Mouse (Mus musculus) brain, embryonic 14.5 days (tissue): ENCODE results near the gene Mdp1.

Experiments
- CTCF ChIP-seq: fragments of 200-500 bp; IDR thresholded peaks from 2 replicates; pipeline ENCODE4 v1.5.1; 2012; ENCODE audit warnings: inconsistent platforms, mild to moderate bottlenecking, moderate library complexity, borderline replicate concordance; ENCODE audit not compliant: insufficient read depth, insufficient read length; ENCODE audit errors: extremely low read depth
- POLR2A ChIP-seq: fragments of 200-500 bp; IDR thresholded peaks from 2 replicates; pipeline ENCODE4 v1.6.1; 2012; ENCODE audit warnings: mild to moderate bottlenecking, inconsistent platforms, borderline replicate concordance; ENCODE audit not compliant: poor library complexity, insufficient read depth, insufficient read length, severe bottlenecking; ENCODE audit errors: extremely low read depth

DNA sequence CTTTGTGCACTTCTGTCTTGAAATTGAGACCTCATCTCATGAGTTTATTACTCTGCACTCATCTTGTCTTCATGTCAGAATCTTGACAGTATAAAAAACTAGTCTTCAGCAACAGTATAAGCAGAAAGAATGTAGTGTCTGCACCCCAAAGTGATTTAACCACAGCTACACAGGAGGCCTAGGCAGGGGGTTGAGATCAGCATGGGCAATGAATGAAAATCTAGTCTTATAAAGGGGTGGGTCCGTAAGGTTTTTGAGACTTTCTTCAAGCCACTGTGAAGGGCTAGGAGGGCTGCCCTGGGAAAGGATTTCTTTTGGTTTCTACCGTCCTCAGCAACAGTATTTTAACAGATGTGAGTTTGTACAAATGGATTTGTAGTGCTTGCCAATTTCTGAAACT, 328 bp upstream of the Mdp1 start:
- TF ChIP-seq CTCF, result no peak
- TF ChIP-seq POLR2A, result no peak
